Mouse (Mus musculus): ENCODE measurements around the gene Gpr183.

Gpr183 gene

DNA sequence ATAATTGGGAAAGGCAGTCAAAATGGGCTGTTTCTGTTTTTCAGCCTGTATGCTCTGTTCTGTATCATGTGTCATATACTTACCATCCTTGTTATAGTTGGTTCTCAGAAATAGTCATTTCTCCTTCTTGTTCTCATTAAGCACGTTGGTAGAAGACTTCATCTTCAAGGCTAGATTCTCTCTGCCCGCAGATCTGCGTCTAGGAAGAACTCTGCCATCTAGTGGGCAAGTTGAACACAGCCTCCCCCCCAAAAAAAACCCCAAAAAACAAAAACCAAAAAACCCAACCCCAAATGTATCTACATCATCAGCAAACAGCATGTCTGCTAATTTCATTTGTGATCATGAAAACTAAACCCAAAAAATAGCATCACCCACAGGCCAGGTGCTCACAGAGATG is 45.2 kb downstream of the Gpr183 start:
- in situ Hi-C loops (cut with MboI; ENCODE audit: low pct_unique_long_range_greater_than_20kb in 1 of 2, low sequenced_read_pairs in 2 of 2, unreplicated experiment in 1 of 2), result no loop called here

DNA sequence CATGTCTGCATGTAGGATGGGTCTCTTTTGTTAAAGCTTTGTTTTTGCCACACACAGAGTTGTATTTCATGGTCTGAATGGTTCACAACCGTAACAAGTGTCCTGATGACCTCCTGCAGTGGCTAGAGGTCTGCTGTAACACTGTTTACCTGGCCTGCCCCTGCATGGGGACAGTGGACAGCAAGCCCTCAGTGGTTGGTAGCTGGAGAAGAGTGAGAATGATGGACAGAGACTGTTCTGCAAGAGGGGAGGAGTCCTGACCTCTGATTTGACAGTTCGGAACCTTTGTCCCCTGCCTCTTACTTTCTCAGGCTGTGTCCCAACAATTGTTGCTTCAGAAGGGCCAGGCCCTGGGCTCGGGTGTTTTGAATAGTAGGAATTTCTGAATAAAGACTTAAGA is 46.7 kb downstream of the Gpr183 start:
- in situ Hi-C loops (cut with MboI; ENCODE audit: low pct_unique_long_range_greater_than_20kb in 1 of 2, low sequenced_read_pairs in 2 of 2, unreplicated experiment in 1 of 2), result no loop called here

DNA sequence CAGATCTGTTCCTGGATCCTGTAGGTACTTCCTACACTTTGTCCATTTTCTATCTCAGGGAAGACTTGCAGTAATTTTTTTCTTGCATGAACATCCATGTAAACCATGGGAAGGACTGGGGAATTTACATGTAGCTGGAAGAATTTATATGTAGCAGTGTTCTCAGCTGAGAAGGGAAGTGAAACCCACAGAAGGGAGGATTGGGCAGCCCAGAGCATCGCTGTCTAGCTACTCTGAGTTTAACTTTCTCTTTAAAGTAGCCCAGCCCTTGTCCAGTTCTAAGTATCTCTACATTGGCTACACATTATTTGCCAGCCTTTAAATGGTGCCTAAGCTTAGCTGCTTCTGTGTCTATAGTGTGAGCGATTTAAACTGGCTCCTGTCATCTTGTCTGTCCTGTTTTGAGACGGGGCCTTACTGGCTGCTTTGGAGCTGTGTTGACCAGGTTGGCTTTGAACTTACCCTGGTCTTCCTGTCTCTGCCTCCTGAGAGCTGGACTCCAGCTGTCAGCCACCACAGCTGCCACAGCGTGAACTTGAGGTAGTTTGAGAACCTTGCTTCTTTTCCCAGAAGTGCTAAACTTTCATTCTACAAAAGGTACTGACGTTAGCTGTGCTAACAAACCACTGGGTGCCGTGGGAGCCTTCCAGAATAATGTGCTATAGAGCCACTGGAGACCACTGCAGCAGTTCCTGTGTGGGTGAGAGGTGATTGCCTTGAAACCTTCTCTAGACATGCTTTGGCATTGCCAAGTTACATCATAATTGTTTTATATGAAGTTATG is 48.5 kb downstream of the Gpr183 start:
- in situ Hi-C loops (cut with MboI; ENCODE audit: low pct_unique_long_range_greater_than_20kb in 1 of 2, low sequenced_read_pairs in 2 of 2, unreplicated experiment in 1 of 2), result no loop called here

DNA sequence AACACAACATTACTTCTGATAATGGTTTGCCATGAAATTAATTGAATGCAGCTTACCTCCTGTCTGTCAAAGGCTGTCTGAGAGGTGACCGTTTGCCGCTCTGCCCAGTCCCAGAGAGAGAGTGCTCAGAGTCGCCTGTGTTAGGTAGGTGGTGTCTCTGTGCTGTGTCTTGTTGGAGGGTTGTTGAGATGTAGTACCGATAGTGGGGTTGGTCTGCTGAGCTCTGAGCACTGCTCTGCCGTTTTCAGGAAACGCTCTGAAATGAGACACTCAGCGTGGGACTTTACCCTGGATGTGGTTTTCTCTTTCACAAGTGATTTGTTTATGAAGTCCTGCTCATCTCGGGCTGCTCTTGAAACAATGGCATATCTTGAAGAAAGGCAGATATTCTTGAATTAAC is 49.4 kb downstream of the Gpr183 start, which contains the start of gene Gpr18:
Gene Gpr18 (minus strand): TSS at position 161 of the 400 bp plus-strand sequence.
- in situ Hi-C loops (cut with MboI; ENCODE audit: low pct_unique_long_range_greater_than_20kb in 1 of 2, low sequenced_read_pairs in 2 of 2, unreplicated experiment in 1 of 2), result no loop called here

DNA sequence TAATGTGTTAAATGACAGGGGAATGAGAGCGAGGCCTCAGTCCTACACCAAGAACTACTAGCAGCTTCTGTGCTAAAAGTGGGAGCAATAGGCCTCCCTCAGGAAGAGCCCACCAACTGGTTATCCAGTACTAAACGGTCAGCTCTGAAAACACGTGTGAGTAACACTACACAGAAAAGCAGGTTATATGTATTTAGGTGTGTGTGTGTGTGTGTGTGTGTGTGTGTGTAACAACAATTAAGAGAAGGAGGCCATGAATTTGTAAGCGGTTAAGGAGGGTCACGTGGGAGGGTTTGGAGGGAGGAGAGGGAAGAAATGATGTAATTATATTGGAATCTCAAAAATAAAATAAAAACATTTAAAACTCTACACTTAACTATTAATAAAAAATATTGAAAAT is 49.9 kb downstream of the Gpr183 start:
- in situ Hi-C loops (cut with MboI; ENCODE audit: low pct_unique_long_range_greater_than_20kb in 1 of 2, low sequenced_read_pairs in 2 of 2, unreplicated experiment in 1 of 2), result no loop called here

DNA sequence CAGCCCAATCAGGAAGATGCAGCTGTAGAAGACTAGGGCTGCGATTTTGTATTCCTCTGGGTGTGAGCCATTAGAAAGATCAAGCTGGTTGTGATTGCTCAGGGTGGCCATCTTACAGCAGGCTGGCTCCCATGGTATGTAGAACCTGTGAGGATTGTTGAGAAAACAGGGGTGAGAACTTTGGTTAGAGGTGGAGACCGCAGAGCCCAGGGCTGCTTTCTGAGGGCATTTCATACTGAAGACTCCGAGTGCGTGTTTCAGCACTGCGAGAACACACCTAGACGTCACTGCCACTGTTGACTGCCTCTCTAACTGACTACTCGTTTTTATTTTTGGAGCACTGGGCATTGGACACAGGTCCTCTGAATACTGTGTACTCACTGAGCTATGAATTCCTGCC is 52.5 kb downstream of the Gpr183 start:
- in situ Hi-C loops (cut with MboI; ENCODE audit: low pct_unique_long_range_greater_than_20kb in 1 of 2, low sequenced_read_pairs in 2 of 2, unreplicated experiment in 1 of 2), result no loop called here

DNA sequence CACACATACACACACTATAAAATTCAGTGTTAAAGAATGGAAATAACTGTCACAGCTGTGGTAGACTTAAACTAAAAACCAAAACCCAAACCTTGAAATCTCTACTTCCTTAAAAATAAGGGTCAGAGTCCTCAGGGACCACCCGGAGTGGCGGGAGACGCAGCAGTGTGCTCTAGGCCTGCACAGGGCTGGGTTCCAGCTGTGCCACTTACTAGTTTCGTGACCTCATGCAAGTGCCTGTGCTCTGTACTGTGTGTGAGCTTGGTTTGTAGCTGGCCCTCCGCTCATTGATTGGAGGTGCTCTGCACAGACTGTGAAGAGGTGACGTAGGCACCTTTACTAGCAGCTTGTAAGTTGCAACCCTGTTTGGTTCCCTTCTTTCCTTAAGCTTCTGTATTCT is 55.1 kb downstream of the Gpr183 start:
- in situ Hi-C loops (cut with MboI; ENCODE audit: low pct_unique_long_range_greater_than_20kb in 1 of 2, low sequenced_read_pairs in 2 of 2, unreplicated experiment in 1 of 2), result no loop called here

DNA sequence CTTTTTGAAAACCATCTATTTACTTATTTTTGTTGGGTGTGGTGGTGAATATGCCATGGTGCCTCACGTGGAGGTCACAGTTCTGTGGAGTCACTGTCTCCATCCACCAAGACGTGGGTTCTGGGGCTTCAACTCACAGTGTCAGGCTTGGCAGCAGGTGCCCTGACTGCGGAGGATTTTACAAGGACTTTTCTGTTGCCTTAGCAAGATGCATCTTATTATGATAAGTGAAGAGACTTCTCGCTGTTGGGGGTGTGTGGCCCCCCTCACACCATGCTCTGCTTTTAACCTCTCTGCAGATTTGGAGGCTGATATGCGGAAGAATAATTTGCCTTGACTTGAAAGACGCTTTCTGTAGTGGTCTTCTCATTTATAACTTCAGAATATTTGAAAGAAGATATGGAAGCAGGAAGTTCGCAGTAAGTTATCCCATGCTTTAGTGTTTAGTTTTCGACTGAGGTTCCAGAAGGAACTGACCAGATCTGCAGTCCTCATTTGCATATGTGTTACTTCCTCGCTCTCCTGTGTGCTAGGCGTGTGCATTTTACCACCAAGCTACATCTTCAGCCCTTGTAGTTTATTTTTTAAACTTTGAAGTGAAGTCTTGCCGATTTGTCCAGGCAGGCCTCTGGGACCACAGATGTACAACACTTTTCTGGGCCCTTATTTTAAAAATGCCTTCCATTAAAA is 57.9 kb downstream of the Gpr183 start:
- in situ Hi-C loops (cut with MboI; ENCODE audit: low pct_unique_long_range_greater_than_20kb in 1 of 2, low sequenced_read_pairs in 2 of 2, unreplicated experiment in 1 of 2), result no loop called here

DNA sequence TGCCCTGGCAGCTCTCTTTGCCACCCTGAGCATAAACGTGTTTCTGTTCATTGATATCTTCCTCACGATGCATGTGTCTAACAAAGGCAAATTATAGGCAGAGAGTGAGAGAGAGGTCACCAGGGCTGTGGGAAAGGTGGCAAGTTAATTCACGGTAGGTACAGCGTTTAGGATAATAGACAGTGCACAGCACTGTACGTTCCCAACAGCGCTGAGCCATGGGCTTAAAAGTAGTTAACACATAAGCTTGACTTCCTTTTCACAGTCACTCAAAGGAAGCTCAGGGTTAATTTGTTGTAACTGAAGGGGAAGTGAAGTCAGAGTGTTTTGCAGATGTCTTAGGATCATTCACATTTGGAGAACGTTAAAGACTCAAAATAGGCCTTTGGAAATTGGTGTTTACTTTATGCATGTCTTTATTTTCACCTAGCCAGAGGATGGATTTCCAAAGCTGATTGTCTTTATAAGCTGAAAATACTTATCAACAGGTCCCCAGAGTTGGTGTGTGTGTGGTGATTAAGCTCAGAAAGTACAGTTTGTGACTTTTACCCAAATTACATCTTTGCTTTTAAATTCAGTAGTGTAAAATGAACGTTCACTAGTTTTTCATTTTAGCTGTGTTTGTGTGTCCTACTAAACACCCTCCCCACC is 58.5 kb downstream of the Gpr183 start:
- in situ Hi-C loops (cut with MboI; ENCODE audit: low pct_unique_long_range_greater_than_20kb in 1 of 2, low sequenced_read_pairs in 2 of 2, unreplicated experiment in 1 of 2), result no loop called here

DNA sequence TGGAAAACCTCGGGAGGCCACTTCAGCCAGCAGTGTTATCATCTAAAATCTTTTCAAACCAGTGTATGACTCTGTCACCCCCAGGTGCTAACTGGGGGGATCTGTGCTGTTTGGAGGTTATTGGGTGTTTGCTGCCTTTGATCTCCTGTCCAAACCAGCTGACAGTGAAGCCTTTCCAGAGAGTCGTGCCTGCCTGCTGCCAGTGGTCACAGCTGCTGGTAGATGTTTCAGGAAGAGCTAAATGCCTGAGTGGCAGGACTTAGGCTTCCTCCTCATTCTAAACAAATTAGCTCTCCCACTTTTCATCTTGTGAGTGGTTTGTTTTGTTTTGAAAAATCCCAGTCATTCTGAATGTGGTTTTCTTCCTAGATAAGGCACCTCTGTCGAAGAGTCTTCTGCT is 60.2 kb downstream of the Gpr183 start:
- in situ Hi-C loops (cut with MboI; ENCODE audit: low pct_unique_long_range_greater_than_20kb in 1 of 2, low sequenced_read_pairs in 2 of 2, unreplicated experiment in 1 of 2), result no loop called here

DNA sequence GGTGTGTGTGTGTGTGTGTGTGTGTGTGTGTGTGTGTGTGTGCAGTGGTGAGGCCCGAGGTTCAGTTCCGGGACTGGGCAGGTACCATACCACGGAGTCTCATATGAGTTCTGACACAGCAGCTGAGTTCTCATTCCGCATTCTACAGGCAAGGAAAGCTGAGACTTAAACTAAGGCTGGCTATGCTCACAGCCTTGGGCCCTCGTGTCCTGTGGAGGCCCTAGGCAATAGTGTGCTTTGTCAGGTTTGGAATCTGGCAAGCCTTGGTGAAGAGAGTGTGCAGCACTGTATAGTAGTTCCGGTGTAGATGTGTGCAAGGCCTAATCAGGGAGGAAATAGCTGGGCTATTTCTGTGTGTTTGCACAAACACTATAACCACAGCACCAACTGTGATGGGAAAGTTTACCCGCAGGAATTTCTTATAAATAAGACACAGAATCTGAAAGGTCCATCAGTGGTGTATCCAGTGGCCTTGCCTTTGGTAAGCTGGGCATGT is 61.6 kb downstream of the Gpr183 start:
- in situ Hi-C loops (cut with MboI; ENCODE audit: low pct_unique_long_range_greater_than_20kb in 1 of 2, low sequenced_read_pairs in 2 of 2, unreplicated experiment in 1 of 2), result no loop called here

Measured in mouse embryonic stem cell (cell line).